9 mouse cellular contexts compared by ENCODE assay signal in the genomic region with DNA sequence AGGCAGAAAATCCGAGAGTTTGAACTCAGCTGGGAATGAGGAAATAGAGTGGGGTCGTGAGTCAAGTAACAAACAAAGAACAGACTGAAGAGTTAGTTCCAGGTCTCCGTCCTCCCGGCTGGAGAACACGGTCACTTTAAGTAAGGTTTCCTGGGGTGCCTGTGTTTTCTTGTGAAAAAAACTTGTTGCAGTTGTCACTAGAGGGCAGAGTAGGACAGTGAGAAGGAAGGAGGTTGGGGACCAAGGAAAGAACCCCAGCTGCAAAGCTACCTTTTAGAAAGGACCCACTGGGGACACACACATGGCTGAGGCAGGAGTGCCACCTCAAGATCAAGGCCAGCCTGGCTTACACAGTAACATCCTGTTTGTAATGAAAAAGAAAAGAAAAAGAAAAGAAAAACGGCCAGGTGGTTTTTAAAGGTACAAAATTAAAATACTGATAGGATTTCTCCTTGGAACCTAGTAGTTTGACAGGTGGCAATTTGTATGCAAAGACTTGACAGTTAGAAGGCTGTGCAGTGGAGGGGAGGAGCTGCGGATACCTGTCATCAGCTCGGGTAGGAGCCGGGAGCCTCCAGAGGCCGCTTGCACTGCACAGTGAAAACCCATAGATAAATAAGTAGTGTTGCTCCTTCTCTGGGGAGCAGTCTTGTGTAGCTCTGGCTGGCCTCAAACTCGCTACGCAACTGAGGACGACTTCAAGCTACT. TPM values are rescaled to one million over a fixed set of nuclear protein-coding genes. Genes with fewer than 3 reads are reported as not detected.
DNase-seq lines count a peak whose midpoint lies in the region; ATAC-seq and TF ChIP-seq lines count a peak whose summit lies in the region.
"Had no signal": no experiment of that assay in that cellular context is flagged by ENCODE, and none has a peak within 500 bp of the region (broad histone marks: within the 10 kb centered on the region; RNA-seq: fewer than 3 reads in every experiment).

No protein-coding gene starts in this region.

- peak; percentile 58 for DNase-seq in adrenal gland, adult 2 months
- DNase-seq in adrenal gland, adult 8-10 months: no peak
- peak; percentile 57 for DNase-seq in thymus, adult 2 months
- DNase-seq in thymus, adult 18-20 months: no peak
- DNase-seq in testis, postnatal 10 days (ENCODE audit: low spot score): no peak

- peaks cover 12% of the 10 kb centered on the region for H3K4me1 ChIP-seq in thymus, adult 2 months (replicated peaks; ENCODE audit: control insufficient read depth, insufficient read depth, low read length)
- peaks cover 25% of the 10 kb centered on the region for H3K4me1 ChIP-seq in heart, embryonic 15.5 days (replicated peaks)
- H3K4me1 ChIP-seq in liver, embryonic 12.5 days: peaks cover 38% of the 10 kb centered on the region
- H3K4me1 ChIP-seq in stomach, embryonic 15.5 days: peaks cover 15% of the 10 kb centered on the region; the same call in 1 of the 2 replicates

- no peak for TF ChIP-seq POLR2A in thymus, adult 2 months (IDR thresholded peaks at IDR 0.05; ENCODE audit: control insufficient read depth, extremely low read depth, insufficient read depth, low read length, poor library complexity)

- peaks cover 7% of the 10 kb centered on the region for H3K36me3 ChIP-seq in thymus, adult 2 months (ENCODE audit: control insufficient read depth, insufficient read depth, low read length)
- peaks cover 18% of the 10 kb centered on the region; the same call in 1 of the 2 replicates for H3K36me3 ChIP-seq in heart, embryonic 15.5 days
- H3K36me3 ChIP-seq in liver, embryonic 12.5 days: peaks cover 42% of the 10 kb centered on the region
- peaks cover 12% of the 10 kb centered on the region for H3K36me3 ChIP-seq in stomach, embryonic 15.5 days

- no peak overlapping the region for H3K4me3 ChIP-seq in thymus, adult 2 months (ENCODE audit: control insufficient read depth, insufficient read depth, low read length)
- H3K4me3 ChIP-seq in heart, embryonic 15.5 days: no peak overlapping the region
- peak overlapping the region; percentile 11; the same call in 1 of the 2 replicates for H3K4me3 ChIP-seq in liver, embryonic 12.5 days
- no peak overlapping the region for H3K4me3 ChIP-seq in stomach, embryonic 15.5 days (replicated peaks)
- H3K4me3 ChIP-seq: hindbrain, embryonic 15.5 days had no signal

- H3K27ac ChIP-seq in thymus, adult 2 months (ENCODE audit: control insufficient read depth, insufficient read depth, low read length): peak overlapping the region; percentile 14; the same call in 1 of the 2 replicates
- peak overlapping the region; percentile 55 for H3K27ac ChIP-seq in heart, embryonic 15.5 days
- peak overlapping the region; percentile 78 for H3K27ac ChIP-seq in liver, embryonic 12.5 days
- no peak overlapping the region for H3K27ac ChIP-seq in stomach, embryonic 15.5 days
- H3K27ac ChIP-seq: hindbrain, embryonic 15.5 days had no signal

- H3K4me2 ChIP-seq in heart, embryonic 15.5 days: peak overlapping the region; percentile 40
- H3K4me2 ChIP-seq in liver, embryonic 12.5 days: peak overlapping the region; percentile 57
- peak overlapping the region; percentile 24; the same call in 1 of the 2 replicates for H3K4me2 ChIP-seq in stomach, embryonic 15.5 days
- H3K4me2 ChIP-seq: hindbrain, embryonic 15.5 days had no signal

- TF ChIP-seq CTCF in thymus, adult 2 months (IDR thresholded peaks at IDR 0.05; ENCODE audit: borderline replicate concordance, control insufficient read depth, extremely low read depth, insufficient read depth, low read length, poor library complexity): no peak

- peak; percentile 16; the same call in 1 of the 2 replicates for ATAC-seq in heart, embryonic 15.5 days (replicated peaks; ENCODE audit: insufficient number of reproducible peaks, insufficient read depth, low FRiP score, low read depth)
- ATAC-seq in liver, embryonic 12.5 days: peak; percentile 71
- no peak for ATAC-seq in stomach, embryonic 15.5 days (ENCODE audit: insufficient read depth, low FRiP score, low read depth)

- H3K9ac ChIP-seq in heart, embryonic 15.5 days: peak overlapping the region; percentile 33
- H3K9ac ChIP-seq in liver, embryonic 12.5 days: peak overlapping the region; percentile 48; the same call in 1 of the 2 replicates
- no peak overlapping the region for H3K9ac ChIP-seq in stomach, embryonic 15.5 days
- H3K9ac ChIP-seq: hindbrain, embryonic 15.5 days had no signal

- 13% methylated on average over 13 of the region's 13 CpGs for WGBS in thymus, adult 2 months
- WGBS in heart, embryonic 15.5 days: 9% methylated on average over 13 of the region's 13 CpGs
- WGBS in liver, embryonic 12.5 days (ENCODE audit: insufficient replicate concordance): 6% methylated on average over 13 of the region's 13 CpGs
- 8% methylated on average over 13 of the region's 13 CpGs for WGBS in stomach, embryonic 15.5 days

- H3K9me3 ChIP-seq in heart, embryonic 15.5 days (replicated peaks): no peaks in the 10 kb centered on the region
- no peaks in the 10 kb centered on the region for H3K9me3 ChIP-seq in liver, embryonic 12.5 days (replicated peaks)
- H3K9me3 ChIP-seq in stomach, embryonic 15.5 days: no peaks in the 10 kb centered on the region
- H3K9me3 ChIP-seq: hindbrain, embryonic 15.5 days had no signal

- no peaks in the 10 kb centered on the region for H3K27me3 ChIP-seq in thymus, adult 2 months (ENCODE audit: control insufficient read depth, insufficient read depth, low read length)
- H3K27me3 ChIP-seq in heart, embryonic 15.5 days: no peaks in the 10 kb centered on the region
- H3K27me3 ChIP-seq in liver, embryonic 12.5 days (replicated peaks): no peaks in the 10 kb centered on the region
- no peaks in the 10 kb centered on the region for H3K27me3 ChIP-seq in stomach, embryonic 15.5 days (replicated peaks)
- H3K27me3 ChIP-seq: hindbrain, embryonic 15.5 days had no signal

RNA-seq across cellular contexts. Expression of gene Eif3g, which starts 3.2 kb away (rescaled TPM):
- total RNA-seq in adrenal gland, adult 2 months (2021): 100 to 1,000 TPM; 156 to 170 TPM
- 123 and 133 TPM in 2 replicates for polyA plus RNA-seq in adrenal gland, adult 2 months (2012; rRNA removed)
- 100 to 1,000 TPM; 152 to 182 (median 170) TPM for total RNA-seq in adrenal gland, adult 8-10 months (2022)
- polyA plus RNA-seq in thymus, adult 2 months (2012; rRNA removed): 137 and 140 TPM in 2 replicates
- 183 and 207 TPM in 2 replicates for polyA plus RNA-seq in heart, embryonic 15.5 days (2015; fragmentation: Nextera tagmentation; extraction: Ambion mirVana)
- 303 and 313 TPM in 2 replicates for polyA plus RNA-seq in liver, embryonic 12.5 days (2016; fragmentation: Nextera tagmentation; extraction: Ambion mirVana)
- polyA plus RNA-seq in stomach, embryonic 15.5 days (2015; fragmentation: Nextera tagmentation; extraction: Ambion mirVana): 283 and 327 TPM in 2 replicates

RNA-seq across cellular contexts. Expression of gene Ppan, which starts 13.6 kb away (rescaled TPM):
- total RNA-seq in adrenal gland, adult 2 months (2021): 10 to 100 TPM; 27.6 to 44.4 TPM
- polyA plus RNA-seq in adrenal gland, adult 2 months (2012; rRNA removed): 128 and 140 TPM in 2 replicates
- total RNA-seq in adrenal gland, adult 8-10 months (2022): 10 to 100 TPM; 27.8 to 43.1 (median 35.8) TPM
- 121 and 140 TPM in 2 replicates for polyA plus RNA-seq in thymus, adult 2 months (2012; rRNA removed)
- polyA plus RNA-seq in heart, embryonic 15.5 days (2015; fragmentation: Nextera tagmentation; extraction: Ambion mirVana): 31.1 and 40.4 TPM in 2 replicates
- polyA plus RNA-seq in liver, embryonic 12.5 days (2016; fragmentation: Nextera tagmentation; extraction: Ambion mirVana): 124 and 132 TPM in 2 replicates
- 80.9 and 81.3 TPM in 2 replicates for polyA plus RNA-seq in stomach, embryonic 15.5 days (2015; fragmentation: Nextera tagmentation; extraction: Ambion mirVana)

RNA-seq across cellular contexts. Expression of gene Angptl6, which starts 22.1 kb away (rescaled TPM):
- 1 to 10 TPM; 3.3 TPM for total RNA-seq in adrenal gland, adult 2 months (2021)
- 4.0 and 6.5 TPM in 2 replicates for polyA plus RNA-seq in adrenal gland, adult 2 months (2012; rRNA removed)
- 1 to 10 TPM; 2.7 to 4.8 (median 3.2) TPM for total RNA-seq in adrenal gland, adult 8-10 months (2022)
- polyA plus RNA-seq in thymus, adult 2 months (2012; rRNA removed): 8.7 and 8.8 TPM in 2 replicates
- 2.0 and 3.3 TPM in 2 replicates for polyA plus RNA-seq in heart, embryonic 15.5 days (2015; fragmentation: Nextera tagmentation; extraction: Ambion mirVana)
- 10.5 and 11.3 TPM in 2 replicates for polyA plus RNA-seq in liver, embryonic 12.5 days (2016; fragmentation: Nextera tagmentation; extraction: Ambion mirVana)
- polyA plus RNA-seq in stomach, embryonic 15.5 days (2015; fragmentation: Nextera tagmentation; extraction: Ambion mirVana): 7.5 and 8.1 TPM in 2 replicates

RNA-seq across cellular contexts. Expression of gene A230050P20Rik, which starts 33.2 kb away (rescaled TPM):
- 10 to 100 TPM; 19.4 to 20.1 TPM for total RNA-seq in adrenal gland, adult 2 months (2021)
- polyA plus RNA-seq in adrenal gland, adult 2 months (2012; rRNA removed): 140 and 164 TPM in 2 replicates
- total RNA-seq in adrenal gland, adult 8-10 months (2022): 10 to 100 TPM; 17.8 to 48.3 (median 32.4) TPM
- 93.1 and 103 TPM in 2 replicates for polyA plus RNA-seq in thymus, adult 2 months (2012; rRNA removed)
- polyA plus RNA-seq in heart, embryonic 15.5 days (2015; fragmentation: Nextera tagmentation; extraction: Ambion mirVana): 7.1 and 13.4 TPM in 2 replicates
- 7.9 TPM in 2 replicates for polyA plus RNA-seq in liver, embryonic 12.5 days (2016; fragmentation: Nextera tagmentation; extraction: Ambion mirVana)
- polyA plus RNA-seq in stomach, embryonic 15.5 days (2015; fragmentation: Nextera tagmentation; extraction: Ambion mirVana): 20.7 and 21.2 TPM in 2 replicates

RNA-seq across cellular contexts. Expression of gene Dnmt1, which starts 58.1 kb away (rescaled TPM):
- total RNA-seq in adrenal gland, adult 2 months (2021): 10 to 100 TPM; 43.0 to 44.0 TPM
- 29.6 and 29.8 TPM in 2 replicates for polyA plus RNA-seq in adrenal gland, adult 2 months (2012; rRNA removed)
- total RNA-seq in adrenal gland, adult 8-10 months (2022): 10 to 100 TPM; 39.6 to 63.8 (median 47.8) TPM
- 142 and 194 TPM in 2 replicates for polyA plus RNA-seq in thymus, adult 2 months (2012; rRNA removed)
- 41.7 and 61.2 TPM in 2 replicates for polyA plus RNA-seq in heart, embryonic 15.5 days (2015; fragmentation: Nextera tagmentation; extraction: Ambion mirVana)
- 97.3 and 101 TPM in 2 replicates for polyA plus RNA-seq in liver, embryonic 12.5 days (2016; fragmentation: Nextera tagmentation; extraction: Ambion mirVana)
- 74.7 and 76.0 TPM in 2 replicates for polyA plus RNA-seq in stomach, embryonic 15.5 days (2015; fragmentation: Nextera tagmentation; extraction: Ambion mirVana)

Comparison
In these comparisons a context has a peak if more than half of its experiments do, and no peak if none do; other contexts are left out.
1. DNase-seq: peak in adrenal gland, adult 2 months (single experiment) and thymus, adult 2 months (single experiment); none in adrenal gland, adult 8-10 months (single experiment), thymus, adult 18-20 months (0 of 2) and testis, postnatal 10 days (single experiment).
2. Peak in every context shown above with its lines, with median percentiles within 50 percentile points of each other: H3K4me2 ChIP-seq.